Mouse (Mus musculus) midbrain, embryonic 15.5 days (tissue): ENCODE results near the gene Recql5. TPM values are rescaled to one million over a fixed set of nuclear protein-coding genes. Genes with fewer than 3 reads are reported as not detected.

ENCODE experiments used
- ATAC-seq: fragments of 200-750 bp; cut with Nextera tagmentation; replicated peaks from 2 replicates; pipeline ENCODE4 v1.8.0; 2017; ENCODE audit warnings: moderate TSS enrichment
- H3K27ac ChIP-seq: fragments of 300-500 bp; sonication (generic); 2 replicates; pipeline ENCODE4 v1.5.1; 2015; ENCODE audit warnings: mild to moderate bottlenecking, inconsistent platforms
- H3K27me3 ChIP-seq: fragments of 300-500 bp; sonication (generic); replicated peaks from 2 replicates; pipeline ENCODE4 v1.6.1; 2015; ENCODE audit warnings: inconsistent platforms
- H3K36me3 ChIP-seq: fragments of 300-500 bp; sonication (generic); replicated peaks from 2 replicates; pipeline ENCODE4 v1.6.1; 2015; ENCODE audit warnings: inconsistent platforms
- H3K4me1 ChIP-seq: fragments of 300-500 bp; sonication (generic); 2 replicates; pipeline ENCODE4 v1.6.1; 2015; ENCODE audit warnings: inconsistent platforms
- H3K4me2 ChIP-seq: fragments of 300-500 bp; sonication (generic); 2 replicates; pipeline ENCODE4 v1.6.1; 2015; ENCODE audit warnings: inconsistent platforms, mild to moderate bottlenecking, moderate library complexity
- H3K4me3 ChIP-seq: fragments of 300-500 bp; sonication (generic); 2 replicates; pipeline ENCODE4 v1.5.1; 2015; ENCODE audit warnings: mild to moderate bottlenecking, inconsistent platforms
- H3K9ac ChIP-seq: fragments of 300-500 bp; sonication (generic); 2 replicates; pipeline ENCODE4 v1.6.1; 2015; ENCODE audit warnings: mild to moderate bottlenecking, inconsistent platforms
- H3K9me3 ChIP-seq: fragments of 300-500 bp; sonication (generic); 2 replicates; pipeline ENCODE4 v1.6.1; 2016; ENCODE audit warnings: inconsistent platforms
- WGBS: fragments of 180-500 bp; shearing (Covaris S2); methylation state at CpG from one replicate; pipeline ENCODE4 v1.1.7; 2015; ENCODE audit warnings: mixed read lengths; 5-methylcytosine and 5-hydroxymethylcytosine counted together
- polyA plus RNA-seq: library from polyadenylated mRNA; unstranded; fragments of >200 nt; fragmentation: Nextera tagmentation; extraction: Ambion mirVana; gene quantifications from 2 replicates; pipeline ENCODE4 v1.2.1, GENCODE M21; 2015

The Recql5 gene
- polyA plus RNA-seq, 1 experiment from 2014 or later = 25.7 TPM

DNA sequence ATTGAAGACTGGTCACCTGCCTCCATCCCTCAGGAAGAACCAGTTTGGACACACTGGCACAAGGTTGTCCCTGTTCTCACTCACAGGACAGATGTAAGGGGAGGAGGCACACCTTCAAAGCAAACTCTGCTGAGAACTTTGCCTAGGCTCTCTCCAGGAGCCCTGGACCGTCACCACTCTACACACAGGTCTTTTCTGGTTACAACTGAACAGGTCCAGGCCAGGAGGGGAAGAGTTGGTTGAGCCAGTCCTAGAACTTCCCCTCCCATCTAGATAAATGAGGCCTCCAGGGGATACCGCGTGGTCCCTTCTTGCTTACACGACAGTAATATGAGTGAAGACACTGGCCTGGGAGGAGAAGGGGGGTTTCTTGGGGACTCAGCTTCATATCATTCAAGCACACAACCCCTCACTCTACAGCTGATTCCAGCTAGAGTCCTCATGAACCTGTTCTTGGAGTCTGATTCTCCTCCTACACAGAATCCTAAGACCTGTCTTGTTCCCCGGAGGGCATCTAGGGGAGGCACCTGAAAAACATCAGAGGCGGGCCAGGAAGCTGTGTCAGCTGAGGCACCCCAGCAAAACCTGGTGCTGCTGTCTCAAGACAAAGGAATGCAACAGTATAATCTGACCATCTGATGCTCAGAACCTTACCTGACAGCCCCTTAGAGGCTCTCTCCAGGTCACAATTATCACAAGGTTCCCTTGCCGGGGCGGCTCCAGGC lies 28.9 kb downstream of the Recql5 start:
- WGBS = 89% methylated on average over 8 of the region's 8 CpGs
- no peaks in the 10 kb centered on the region for H3K27me3 ChIP-seq
- 0 out of 2 replicates have a peak, but pooled peaks cover 3% of the 10 kb centered on the region for H3K4me1 ChIP-seq
- H3K4me3 ChIP-seq = no peak overlapping the region
- H3K9ac ChIP-seq = no peak overlapping the region
- no peaks in the 10 kb centered on the region for H3K9me3 ChIP-seq
- no peaks in the 10 kb centered on the region for H3K36me3 ChIP-seq
- H3K27ac ChIP-seq = no peak overlapping the region
- H3K4me2 ChIP-seq = no peak overlapping the region
- no peak for ATAC-seq

DNA sequence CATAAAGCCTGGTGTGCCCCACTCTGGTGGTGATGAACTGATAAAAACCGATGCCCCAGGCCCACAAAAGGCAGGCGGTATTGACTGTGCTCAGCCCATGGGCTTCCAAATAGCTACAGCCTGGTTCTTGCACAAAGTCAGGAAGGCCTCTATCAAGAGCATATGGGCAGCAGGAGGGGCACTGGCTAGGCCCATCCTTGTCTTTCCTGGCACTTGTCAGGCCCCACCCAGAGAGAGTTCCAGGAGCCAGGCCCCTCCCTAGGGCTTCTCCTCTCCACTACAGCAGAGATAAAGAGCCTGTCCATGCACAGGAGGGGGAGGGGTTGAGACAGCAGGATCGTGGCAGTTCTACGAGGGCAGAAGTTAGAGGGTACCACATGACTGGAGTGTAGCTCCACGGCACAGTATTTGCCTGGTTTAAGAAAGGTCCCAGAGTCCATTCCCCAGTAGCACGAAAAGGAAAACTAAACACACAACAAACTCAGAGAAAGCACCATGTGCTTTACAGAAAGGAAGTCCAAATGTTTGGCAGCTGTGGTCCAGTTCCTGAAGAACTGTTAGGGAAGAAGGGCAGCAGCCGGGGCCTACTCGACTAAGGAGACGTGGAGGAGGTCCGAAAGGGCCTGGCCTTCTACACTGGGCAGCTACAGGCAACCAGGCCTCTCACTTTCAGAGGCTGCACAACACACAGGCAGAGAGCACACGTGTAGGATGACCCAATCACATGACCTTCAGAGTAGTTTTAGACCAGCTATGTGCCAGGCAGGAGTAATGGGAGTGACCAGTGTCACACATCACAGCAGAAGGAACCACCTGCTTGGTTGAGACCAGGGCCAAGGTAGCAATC lies 29.7 kb downstream of the Recql5 start:
- Histone ChIP-seq H3K4me3 (no peak overlapping the region), H3K36me3 (no peaks in the 10 kb centered on the region), H3K9ac (no peak overlapping the region), H3K27ac (no peak overlapping the region), H3K27me3 (no peaks in the 10 kb centered on the region), H3K4me2 (no peak overlapping the region), H3K4me1 (0 out of 2 replicates have a peak, but pooled peaks cover 3% of the 10 kb centered on the region), H3K9me3 (no peaks in the 10 kb centered on the region)
- 77% methylated on average over 11 of the region's 11 CpGs for WGBS
- ATAC-seq = no peak

DNA sequence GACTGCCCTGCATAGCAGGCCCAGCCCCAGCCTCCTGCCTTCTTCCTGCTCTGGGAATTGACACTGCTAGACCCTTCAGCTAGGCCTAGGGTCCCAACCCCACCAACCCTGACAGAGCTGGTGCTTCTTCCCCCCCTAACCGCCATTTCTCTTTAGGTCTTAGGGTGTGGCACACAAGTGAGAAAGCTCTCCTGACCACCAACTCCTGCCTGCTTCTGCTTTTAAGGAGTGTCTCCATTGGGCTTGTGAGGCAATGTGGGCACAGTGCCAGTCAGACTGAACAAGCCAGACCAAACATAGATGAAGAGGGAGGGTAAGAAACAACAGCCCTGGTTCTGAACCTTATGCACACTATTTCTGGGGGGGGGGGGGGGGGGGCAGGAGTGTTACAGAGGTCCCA lies 30.4 kb downstream of the Recql5 start:
- H3K4me1 ChIP-seq = 0 out of 2 replicates have a peak, but pooled peaks cover 3% of the 10 kb centered on the region
- H3K4me2 ChIP-seq = no peak overlapping the region
- H3K36me3 ChIP-seq = no peaks in the 10 kb centered on the region
- WGBS = 68% methylated on average over 1 of the region's 1 CpGs
- no peak overlapping the region for H3K9ac ChIP-seq
- H3K9me3 ChIP-seq = no peaks in the 10 kb centered on the region
- H3K4me3 ChIP-seq = no peak overlapping the region
- no peaks in the 10 kb centered on the region for H3K27me3 ChIP-seq
- no peak overlapping the region for H3K27ac ChIP-seq
- no peak for ATAC-seq

DNA sequence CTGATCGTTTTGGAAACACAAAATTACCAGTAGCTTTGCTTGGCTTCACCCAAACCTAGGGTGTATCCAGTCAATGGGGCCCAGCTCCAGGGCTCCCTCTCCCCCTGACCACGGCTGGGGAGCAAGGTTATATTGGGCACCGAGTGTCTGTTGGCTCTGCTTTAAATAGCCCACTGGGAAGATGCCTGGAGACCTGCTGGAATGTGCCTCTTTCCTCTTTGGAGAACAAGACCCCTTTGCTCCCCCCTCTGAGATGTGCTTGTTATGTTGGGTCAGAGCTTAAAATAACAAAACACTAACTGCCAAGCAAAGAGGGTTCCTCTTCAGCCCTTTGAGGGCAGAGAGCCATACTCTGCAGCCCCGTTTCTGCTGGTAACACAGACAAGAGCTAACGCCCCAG lies 31.1 kb downstream of the Recql5 start:
- H3K4me3 ChIP-seq = no peak overlapping the region
- H3K9me3 ChIP-seq = no peaks in the 10 kb centered on the region
- H3K9ac ChIP-seq = no peak overlapping the region
- 84% methylated on average over 5 of the region's 5 CpGs for WGBS
- H3K4me2 ChIP-seq = no peak overlapping the region
- no peaks in the 10 kb centered on the region for H3K36me3 ChIP-seq
- no peaks in the 10 kb centered on the region for H3K27me3 ChIP-seq
- H3K27ac ChIP-seq = no peak overlapping the region
- 0 out of 2 replicates have a peak, but pooled peaks cover 3% of the 10 kb centered on the region for H3K4me1 ChIP-seq
- no peak for ATAC-seq

DNA sequence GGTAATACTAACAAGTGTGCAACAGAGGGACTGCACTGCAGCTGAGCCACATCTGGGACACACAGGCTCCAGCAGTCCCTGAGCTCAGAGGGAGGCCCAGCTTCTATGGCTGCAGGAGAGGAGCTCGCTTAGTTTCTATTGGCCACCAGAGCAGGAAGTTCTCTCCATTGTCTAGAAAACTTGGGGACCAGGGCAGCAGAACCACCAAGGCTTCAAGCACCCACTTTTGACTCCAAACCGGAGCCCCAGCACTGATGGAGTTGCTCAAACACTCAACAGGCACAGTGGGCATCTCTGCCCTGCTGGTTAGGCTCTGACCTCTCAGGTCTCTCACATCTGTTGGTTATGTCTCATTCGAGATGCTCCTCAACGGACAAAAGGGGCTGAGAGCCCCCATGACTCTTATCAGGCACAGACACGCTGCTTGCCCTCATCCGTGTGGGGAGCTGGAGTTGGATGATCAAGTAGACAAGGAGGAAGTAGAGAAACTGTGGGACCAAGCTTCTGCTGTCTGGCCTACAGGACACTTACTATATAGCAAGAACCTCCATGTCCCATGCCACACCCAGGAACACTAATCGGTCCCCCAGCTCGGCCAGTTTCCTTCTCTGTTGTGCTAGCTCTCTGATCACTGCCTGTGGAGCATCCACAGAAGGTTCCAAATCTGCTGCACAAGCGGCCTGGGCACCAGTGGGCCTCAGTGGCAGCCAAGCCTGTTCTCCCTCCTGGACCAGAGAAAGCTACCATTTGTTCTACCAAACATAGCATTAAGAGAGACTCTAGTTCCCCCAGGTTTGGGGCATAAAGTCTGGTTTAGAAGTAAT lies 31.7 kb downstream of the Recql5 start:
- H3K27me3 ChIP-seq = no peaks in the 10 kb centered on the region
- no peak overlapping the region for H3K4me2 ChIP-seq
- H3K36me3 ChIP-seq = no peaks in the 10 kb centered on the region
- H3K4me3 ChIP-seq = no peak overlapping the region
- no peaks in the 10 kb centered on the region for H3K9me3 ChIP-seq
- H3K4me1 ChIP-seq = 0 out of 2 replicates have a peak, but pooled peaks cover 3% of the 10 kb centered on the region
- whole genome bisulfite sequencing = 86% methylated on average over 9 of the region's 9 CpGs
- no peak overlapping the region for H3K9ac ChIP-seq
- no peak for ATAC-seq
- no peak overlapping the region for H3K27ac ChIP-seq

DNA sequence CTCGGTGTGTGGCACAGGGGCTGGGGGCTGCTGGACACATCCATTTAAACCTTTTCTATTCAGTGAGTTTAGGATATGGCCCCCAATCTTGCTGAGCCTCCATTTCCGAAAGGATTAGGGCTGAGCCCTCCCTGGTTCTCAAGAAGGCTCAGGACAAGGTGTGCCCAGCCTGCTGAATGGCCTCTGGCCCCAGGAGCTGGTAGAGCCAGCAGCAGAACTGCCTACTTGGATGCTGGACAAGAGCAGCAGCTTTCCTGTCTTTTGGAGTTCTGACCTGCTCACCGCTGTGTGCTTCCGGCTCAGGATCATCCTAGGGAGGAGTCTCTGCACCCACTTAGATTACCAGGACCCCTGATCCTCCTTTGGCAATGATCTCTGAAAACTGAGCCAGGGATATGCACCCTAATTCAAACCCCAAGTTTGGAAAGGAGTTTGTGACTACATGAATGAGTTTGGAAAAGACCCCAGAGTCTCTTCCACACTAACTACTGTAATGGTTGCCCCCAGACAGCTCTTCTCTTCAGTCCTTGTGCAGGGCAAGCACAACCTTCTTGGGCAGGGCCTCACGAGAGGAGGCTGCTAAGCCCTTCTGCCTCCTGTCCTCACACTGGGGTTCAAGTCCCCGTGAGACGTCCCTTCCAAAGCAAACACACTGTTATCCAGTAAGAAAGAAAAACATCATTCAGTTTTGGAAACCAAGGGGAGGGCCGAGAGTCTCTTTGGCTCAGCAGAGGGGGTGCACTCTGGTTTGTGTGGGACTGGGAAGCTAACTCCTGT lies 32.5 kb downstream of the Recql5 start:
- WGBS = 73% methylated on average over 8 of the region's 8 CpGs
- H3K9me3 ChIP-seq = no peaks in the 10 kb centered on the region
- no peak overlapping the region for H3K4me2 ChIP-seq
- 0 out of 2 replicates have a peak, but pooled peaks cover 3% of the 10 kb centered on the region for H3K4me1 ChIP-seq
- 0 out of 2 replicates have a peak, but pooled peaks cover 2% of the 10 kb centered on the region for H3K36me3 ChIP-seq
- no peak overlapping the region for H3K9ac ChIP-seq
- no peaks in the 10 kb centered on the region for H3K27me3 ChIP-seq
- no peak for ATAC-seq
- no peak overlapping the region for H3K27ac ChIP-seq
- H3K4me3 ChIP-seq = no peak overlapping the region

DNA sequence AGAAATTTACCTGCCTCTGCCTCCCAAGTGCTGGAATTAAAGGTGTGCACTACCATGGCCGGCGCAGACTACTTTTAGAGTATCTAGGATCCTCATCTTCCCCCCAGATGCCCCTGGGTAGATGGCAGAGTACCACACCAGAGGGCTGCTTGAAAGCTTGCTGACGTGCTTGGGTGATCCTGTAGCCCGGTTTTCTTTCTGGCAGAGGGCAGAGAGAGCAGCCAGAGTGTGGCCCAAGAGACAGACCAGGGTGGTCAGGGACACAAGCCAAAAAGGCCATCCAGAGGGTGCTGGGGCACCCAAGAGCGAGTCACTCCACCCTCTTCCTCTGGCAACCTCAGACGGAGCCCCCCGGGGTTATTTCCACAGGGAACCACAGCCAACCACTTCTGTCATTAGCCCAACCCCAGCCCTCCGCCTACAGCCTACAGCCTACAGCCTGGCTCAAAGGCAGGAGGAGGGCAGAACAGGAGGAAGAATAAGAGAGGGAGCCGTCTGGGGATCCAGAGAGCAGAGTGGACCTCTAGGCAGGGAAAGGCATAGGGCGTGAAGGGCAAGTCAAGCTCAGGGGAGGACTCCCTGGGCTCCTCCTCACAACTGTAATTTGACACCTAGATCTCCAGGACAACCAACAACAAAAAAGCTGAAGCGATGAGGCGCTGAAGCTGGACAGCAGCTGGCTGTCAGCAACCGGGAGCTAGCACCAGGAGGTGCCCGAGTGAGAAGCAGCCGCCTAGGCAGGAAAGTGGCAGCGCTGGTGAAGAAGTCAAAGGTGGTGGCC lies 33.6 kb downstream of the Recql5 start, which contains the start of gene Smim5:
Gene Smim5, plus strand, starts transcription at position 481 of the 781 bp plus-strand sequence.
- WGBS = 32% methylated on average over 16 of the region's 16 CpGs
- Histone ChIP-seq H3K9me3 (no peaks in the 10 kb centered on the region), H3K27me3 (no peaks in the 10 kb centered on the region), H3K4me3 (no peak within 1 kb of the TSS), H3K27ac (no peak within 1 kb of the TSS), H3K36me3 (0 out of 2 replicates have a peak, but pooled peaks cover 4% of the 10 kb centered on the region), H3K4me1 (0 out of 2 replicates have a peak, but pooled peaks cover 3% of the 10 kb centered on the region), H3K9ac (no peak within 1 kb of the TSS), H3K4me2 (no peak within 1 kb of the TSS)
- no peak for ATAC-seq

DNA sequence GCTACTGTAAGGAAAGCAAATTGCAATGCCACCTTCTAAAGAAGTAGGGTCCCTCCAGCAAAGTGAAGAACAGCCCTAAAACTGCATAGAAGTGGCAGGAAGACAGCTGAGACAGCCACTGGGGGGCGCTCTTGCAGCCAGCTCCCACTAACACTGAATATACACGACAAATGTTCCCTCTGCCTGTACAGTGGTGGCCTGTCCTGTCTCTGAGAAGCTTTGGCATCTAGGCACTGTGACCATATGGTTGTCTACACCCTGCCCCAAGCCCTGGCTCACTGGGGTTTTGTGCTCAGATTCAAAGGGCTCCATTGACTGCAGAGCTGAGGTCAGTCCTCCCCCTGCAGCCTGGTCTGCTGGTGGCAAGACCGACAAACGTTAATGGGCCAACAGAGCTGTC lies 34.4 kb downstream of the Recql5 start:
- Histone ChIP-seq H3K4me1 (0 out of 2 replicates have a peak, but pooled peaks cover 3% of the 10 kb centered on the region), H3K27ac (no peak overlapping the region), H3K9ac (no peak overlapping the region), H3K27me3 (no peaks in the 10 kb centered on the region), H3K9me3 (no peaks in the 10 kb centered on the region), H3K4me2 (no peak overlapping the region), H3K36me3 (0 out of 2 replicates have a peak, but pooled peaks cover 4% of the 10 kb centered on the region), H3K4me3 (no peak overlapping the region)
- no peak for ATAC-seq
- WGBS = 19% methylated on average over 4 of the region's 4 CpGs

DNA sequence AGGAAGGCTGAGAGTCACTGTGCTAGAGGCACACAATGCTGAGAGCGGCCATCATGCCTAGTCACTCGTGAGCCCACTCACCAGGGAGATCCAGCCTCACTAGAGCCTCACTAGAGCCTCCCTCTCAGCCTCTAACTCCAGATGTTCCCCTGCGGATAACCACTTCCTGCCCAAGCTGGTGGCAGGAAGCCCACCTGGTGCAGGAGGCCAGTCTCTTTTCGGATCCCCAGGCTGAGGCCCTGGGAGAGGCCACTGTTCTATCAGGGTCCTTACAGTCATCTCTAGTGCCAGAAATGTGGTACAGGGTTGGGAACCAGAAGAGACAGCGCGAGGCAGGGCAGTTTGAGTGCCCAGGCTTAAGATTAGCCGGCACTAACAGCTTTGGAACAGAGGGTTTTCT lies 34.8 kb downstream of the Recql5 start:
- no peak overlapping the region for H3K27ac ChIP-seq
- WGBS = 90% methylated on average over 7 of the region's 7 CpGs
- H3K36me3 ChIP-seq = 0 out of 2 replicates have a peak, but pooled peaks cover 4% of the 10 kb centered on the region
- no peaks in the 10 kb centered on the region for H3K9me3 ChIP-seq
- no peak overlapping the region for H3K4me2 ChIP-seq
- H3K4me1 ChIP-seq = 0 out of 2 replicates have a peak, but pooled peaks cover 3% of the 10 kb centered on the region
- ATAC-seq = no peak
- no peak overlapping the region for H3K9ac ChIP-seq
- no peaks in the 10 kb centered on the region for H3K27me3 ChIP-seq
- no peak overlapping the region for H3K4me3 ChIP-seq

DNA sequence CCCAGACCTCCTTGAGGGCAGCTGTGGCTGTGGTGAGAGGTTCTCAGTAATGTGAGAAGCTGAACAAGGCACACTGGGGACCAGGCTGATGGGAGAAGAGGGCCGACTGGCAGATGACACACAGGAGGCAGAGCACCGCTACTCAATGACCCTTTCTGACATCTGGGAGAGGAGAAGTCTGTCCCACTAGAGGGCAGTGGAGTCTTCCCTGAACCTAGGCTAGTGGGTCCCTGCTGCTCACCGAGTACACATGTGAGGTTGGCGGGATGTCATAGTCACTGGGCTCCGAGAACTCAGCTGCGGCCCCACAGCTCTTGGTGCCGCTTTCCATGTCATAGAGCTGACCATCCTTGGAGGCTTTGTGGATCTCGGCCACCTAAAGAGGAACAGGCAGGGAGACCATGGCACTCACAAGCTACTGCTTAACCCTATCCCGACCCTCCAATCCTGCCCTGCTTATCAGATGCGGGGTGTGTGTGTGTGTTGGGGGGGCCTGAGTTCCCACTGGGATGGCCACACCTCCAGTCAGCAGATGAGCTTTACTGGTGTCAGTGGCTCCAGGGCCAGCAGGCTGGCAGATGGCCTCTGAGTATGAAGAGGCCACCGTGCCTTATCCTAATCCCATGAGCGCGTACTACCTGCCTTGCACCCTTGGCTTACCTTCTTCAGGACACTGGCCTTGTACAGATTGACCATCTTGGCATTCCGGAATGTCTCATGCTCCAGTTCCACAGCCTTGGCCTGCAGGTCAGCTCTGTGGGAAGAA lies 38.3 kb downstream of the Recql5 start:
- Histone ChIP-seq H3K36me3 (0 out of 2 replicates have a peak, but pooled peaks cover 4% of the 10 kb centered on the region), H3K4me3 (no peak overlapping the region), H3K9me3 (no peaks in the 10 kb centered on the region), H3K4me2 (no peak overlapping the region), H3K4me1 (no peaks in the 10 kb centered on the region), H3K27ac (no peak overlapping the region), H3K9ac (no peak overlapping the region), H3K27me3 (no peaks in the 10 kb centered on the region)
- 76% methylated on average over 14 of the region's 14 CpGs for WGBS
- no peak for ATAC-seq
